Mouse (Mus musculus): ENCODE measurements at regions not wholly inside any gene's neighbourhood (a gene's known extent, or its start where the extent isn't known, plus 50 kb on each side); places are given as distances from the start of the nearest gene placed in this dataset.

GRCm38 (mm10) chr16:92988000-92988399, 162.1 kb upstream of the Runx1 start:
- TF ChIP-seq CTCF (conservative IDR thresholded peaks at IDR 0.05; ENCODE audit: low read length) (no peak), NANOG (IDR thresholded peaks at IDR 0.05; ENCODE audit: borderline replicate concordance, low read length) (no peak), POU5F1 (IDR thresholded peaks at IDR 0.05; ENCODE audit: borderline replicate concordance, low read length) (no peak)

All from E14TG2a.4 (cell line).